ENCODE assay signal across 21 mouse cellular contexts in genomic region chr5:30153222-30153621, GRCm38 (mm10). TPM values are rescaled to one million over a fixed set of nuclear protein-coding genes. Genes with fewer than 3 reads are reported as not detected.
DNase-seq lines count a peak whose midpoint lies in the region; ATAC-seq lines count a peak whose summit lies in the region.
"Had no signal": no experiment of that assay in that cellular context is flagged by ENCODE, and none has a peak within 500 bp of the region (broad histone marks: within the 10 kb centered on the region; RNA-seq: fewer than 3 reads in every experiment).

No protein-coding gene starts in this region.

- H3K36me3 ChIP-seq in heart, embryonic 13.5 days, result peaks cover 17% of the 10 kb centered on the region; the same call in 1 of the 2 replicates
- no peaks in the 10 kb centered on the region; the same call in 1 of the 2 replicates for H3K36me3 ChIP-seq in limb, embryonic 13.5 days
- 0 out of 2 replicates have a peak, but pooled peaks cover 5% of the 10 kb centered on the region for H3K36me3 ChIP-seq in limb, embryonic 10.5 days
- no peaks in the 10 kb centered on the region for H3K36me3 ChIP-seq in liver, embryonic 16.5 days (ENCODE audit: control insufficient read depth, insufficient read depth)
- H3K36me3 ChIP-seq: hindbrain, embryonic 10.5 days; neural tube, embryonic 15.5 days had no signal

- H3K9ac ChIP-seq in heart, embryonic 13.5 days, result no peak overlapping the region
- no peak overlapping the region for H3K9ac ChIP-seq in limb, embryonic 13.5 days
- H3K9ac ChIP-seq in liver, embryonic 16.5 days (ENCODE audit: low read depth, low read length), result no peak overlapping the region
- H3K9ac ChIP-seq: neural tube, embryonic 15.5 days had no signal

- H3K4me1 ChIP-seq in heart, embryonic 13.5 days, result peaks cover 49% of the 10 kb centered on the region
- peaks cover 22% of the 10 kb centered on the region for H3K4me1 ChIP-seq in limb, embryonic 13.5 days
- H3K4me1 ChIP-seq in limb, embryonic 10.5 days, result peaks cover 18% of the 10 kb centered on the region
- H3K4me1 ChIP-seq in liver, embryonic 16.5 days (ENCODE audit: control insufficient read depth, low read depth, low read length), result peaks cover 12% of the 10 kb centered on the region

- no peak overlapping the region for H3K27ac ChIP-seq in heart, embryonic 13.5 days (replicated peaks)
- H3K27ac ChIP-seq in limb, embryonic 13.5 days, result no peak overlapping the region
- H3K27ac ChIP-seq in limb, embryonic 10.5 days, result no peak overlapping the region
- H3K27ac ChIP-seq in liver, embryonic 16.5 days (ENCODE audit: low read length), result no peak overlapping the region
- H3K27ac ChIP-seq: hindbrain, embryonic 10.5 days; neural tube, embryonic 15.5 days had no signal

- H3K9me3 ChIP-seq in heart, embryonic 13.5 days, result no peaks in the 10 kb centered on the region
- H3K9me3 ChIP-seq in limb, embryonic 13.5 days, result no peaks in the 10 kb centered on the region
- H3K9me3 ChIP-seq in limb, embryonic 10.5 days (replicated peaks), result no peaks in the 10 kb centered on the region
- no peaks in the 10 kb centered on the region for H3K9me3 ChIP-seq in liver, embryonic 16.5 days (replicated peaks; ENCODE audit: control insufficient read depth, low read length)
- H3K9me3 ChIP-seq: G1E; hindbrain, embryonic 10.5 days; neural tube, embryonic 15.5 days had no signal

- no peak for ATAC-seq in heart, embryonic 13.5 days (ENCODE audit: extremely low read depth, insufficient number of reproducible peaks, low FRiP score, low TSS enrichment)
- ATAC-seq in limb, embryonic 13.5 days (ENCODE audit: low FRiP score, low read depth), result no peak
- ATAC-seq in liver, embryonic 16.5 days (ENCODE audit: low read depth), result no peak

- peak overlapping the region; percentile 85 for H3K4me2 ChIP-seq in heart, embryonic 13.5 days
- peak overlapping the region; percentile 14; the same call in 1 of the 2 replicates for H3K4me2 ChIP-seq in limb, embryonic 13.5 days (replicated peaks)
- 0 out of 2 replicates have a peak overlapping the region, but pooled peaks have one; percentile 28 for H3K4me2 ChIP-seq in liver, embryonic 16.5 days (ENCODE audit: low read depth, low read length)

- intact Hi-C loops in heart, postnatal 36 days (cut with DNase I), result loop anchor here (5.0 kb wide), 1 partner anchor 79 kb away; the partner anchor contains the start of gene Selenoi

- H3K27me3 ChIP-seq in heart, embryonic 13.5 days (replicated peaks), result no peaks in the 10 kb centered on the region
- H3K27me3 ChIP-seq in limb, embryonic 13.5 days, result no peaks in the 10 kb centered on the region
- H3K27me3 ChIP-seq in limb, embryonic 10.5 days (ENCODE audit: low read depth, poor library complexity, severe bottlenecking), result no peaks in the 10 kb centered on the region
- no peaks in the 10 kb centered on the region for H3K27me3 ChIP-seq in liver, embryonic 16.5 days (ENCODE audit: control insufficient read depth, insufficient read depth, low read depth, low read length)
- H3K27me3 ChIP-seq: neural tube, embryonic 15.5 days had no signal

- no peak for DNase-seq in heart, postnatal 36 days
- no peak for DNase-seq in limb, embryonic 10.5 days (ENCODE audit: low spot score)
- peak; percentile 7 for DNase-seq in induced T-regulatory cell, adult 2 months (ENCODE audit: low read depth)
- DNase-seq in urinary bladder, adult 2 months (ENCODE audit: low spot score), result no peak
- no peak for DNase-seq in lung, postnatal 36 days
- DNase-seq: adrenal gland, adult 2 months; cerebellum, adult 18-20 months; gastrocnemius, postnatal 10 days had no signal

- H3K4me3 ChIP-seq in heart, embryonic 13.5 days, result peak overlapping the region; percentile 97; the same call in 1 of the 2 replicates
- H3K4me3 ChIP-seq in limb, embryonic 13.5 days, result no peak overlapping the region
- no peak overlapping the region for H3K4me3 ChIP-seq in limb, embryonic 10.5 days
- peak overlapping the region; percentile 13; the same call in 1 of the 2 replicates for H3K4me3 ChIP-seq in liver, embryonic 16.5 days (ENCODE audit: low read depth, low read length)

- 88% methylated on average over 2 of the region's 2 CpGs for WGBS in heart, embryonic 13.5 days
- WGBS in limb, embryonic 13.5 days, result 87% methylated on average over 2 of the region's 2 CpGs
- 78% methylated on average over 2 of the region's 2 CpGs for WGBS in limb, embryonic 10.5 days
- WGBS in liver, embryonic 16.5 days (ENCODE audit: insufficient replicate concordance), result 84% methylated on average over 2 of the region's 2 CpGs

RNA-seq across cellular contexts. Expression of gene Hadha, which starts 1.7 kb away (rescaled TPM):
- 212 and 223 TPM in 2 replicates for polyA plus RNA-seq in heart, embryonic 13.5 days (2015; fragmentation: Nextera tagmentation; extraction: Ambion mirVana)
- total RNA-seq in heart, postnatal 36 days (2021), result 1,000 to 10,000 TPM; 1,332 to 1,358 TPM
- 129 and 143 TPM in 2 replicates for polyA plus RNA-seq in limb, embryonic 13.5 days (2015; fragmentation: Nextera tagmentation; extraction: Ambion mirVana)
- polyA plus RNA-seq in limb, embryonic 10.5 days (2016; fragmentation: Nextera tagmentation; extraction: Ambion mirVana), result 105 and 119 TPM in 2 replicates
- 106 and 118 TPM in 2 replicates for polyA plus RNA-seq in liver, embryonic 16.5 days (2015; fragmentation: Nextera tagmentation; extraction: Ambion mirVana)
- 118 and 129 TPM in 2 replicates for polyA plus RNA-seq in urinary bladder, adult 2 months (2012; rRNA removed)

RNA-seq across cellular contexts. Expression of gene Hadhb, which starts 1.8 kb away (rescaled TPM):
- polyA plus RNA-seq in heart, embryonic 13.5 days (2015; fragmentation: Nextera tagmentation; extraction: Ambion mirVana), result 318 and 345 TPM in 2 replicates
- total RNA-seq in heart, postnatal 36 days (2021), result 1,000 to 10,000 TPM; 2,118 to 2,205 TPM
- polyA plus RNA-seq in limb, embryonic 13.5 days (2015; fragmentation: Nextera tagmentation; extraction: Ambion mirVana), result 133 and 134 TPM in 2 replicates
- 120 and 126 TPM in 2 replicates for polyA plus RNA-seq in limb, embryonic 10.5 days (2016; fragmentation: Nextera tagmentation; extraction: Ambion mirVana)
- polyA plus RNA-seq in liver, embryonic 16.5 days (2015; fragmentation: Nextera tagmentation; extraction: Ambion mirVana), result 163 and 169 TPM in 2 replicates
- 169 and 193 TPM in 2 replicates for polyA plus RNA-seq in urinary bladder, adult 2 months (2012; rRNA removed)

RNA-seq across cellular contexts. Expression of gene 3110082J24Rik, which starts 47.3 kb away (rescaled TPM):
- not detected in 2 replicates for polyA plus RNA-seq in heart, embryonic 13.5 days (2015; fragmentation: Nextera tagmentation; extraction: Ambion mirVana)
- total RNA-seq in heart, postnatal 36 days (2021), result not detected
- not detected in 2 replicates for polyA plus RNA-seq in limb, embryonic 13.5 days (2015; fragmentation: Nextera tagmentation; extraction: Ambion mirVana)
- polyA plus RNA-seq in limb, embryonic 10.5 days (2016; fragmentation: Nextera tagmentation; extraction: Ambion mirVana), result not detected in 2 replicates
- not detected in 2 replicates for polyA plus RNA-seq in liver, embryonic 16.5 days (2015; fragmentation: Nextera tagmentation; extraction: Ambion mirVana)
- not detected in 2 replicates for polyA plus RNA-seq in urinary bladder, adult 2 months (2012; rRNA removed)
- total RNA-seq: adrenal gland, adult 2 months; common myeloid progenitor, adult 5-6 weeks; G1E; gastrocnemius, postnatal 10 days had no signal
- polyA plus RNA-seq: adrenal gland, adult 2 months; G1E; kidney, embryonic 16.5 days; limb, embryonic 11.5 days; small intestine, adult 2 months; stomach, embryonic 14.5 days had no signal

RNA-seq across cellular contexts. Expression of gene Garem2, which starts 48.3 kb away (rescaled TPM):
- 0.17 and 0.25 TPM in 2 replicates for polyA plus RNA-seq in heart, embryonic 13.5 days (2015; fragmentation: Nextera tagmentation; extraction: Ambion mirVana)
- total RNA-seq in heart, postnatal 36 days (2021), result under 1 TPM; 0.11 to 0.14 TPM
- 0.57 and 0.78 TPM in 2 replicates for polyA plus RNA-seq in limb, embryonic 13.5 days (2015; fragmentation: Nextera tagmentation; extraction: Ambion mirVana)
- 0.23 and 0.46 TPM in 2 replicates for polyA plus RNA-seq in limb, embryonic 10.5 days (2016; fragmentation: Nextera tagmentation; extraction: Ambion mirVana)
- 0.02 TPM in 1 of 2 replicates, not detected in the other for polyA plus RNA-seq in liver, embryonic 16.5 days (2015; fragmentation: Nextera tagmentation; extraction: Ambion mirVana)
- 0.10 TPM in 1 of 2 replicates, not detected in the other for polyA plus RNA-seq in urinary bladder, adult 2 months (2012; rRNA removed)
- total RNA-seq: common myeloid progenitor, adult 5-6 weeks had no signal
- polyA plus RNA-seq: G1E had no signal

RNA-seq across cellular contexts. Expression of gene Adgrf3, which starts 52.3 kb away (rescaled TPM):
- 0.19 and 0.78 TPM in 2 replicates for polyA plus RNA-seq in heart, embryonic 13.5 days (2015; fragmentation: Nextera tagmentation; extraction: Ambion mirVana)
- total RNA-seq in heart, postnatal 36 days (2021), result under 1 TPM in 1 of 2 experiments, not detected in 1; 0.08 TPM
- polyA plus RNA-seq in limb, embryonic 13.5 days (2015; fragmentation: Nextera tagmentation; extraction: Ambion mirVana), result not detected in 2 replicates
- polyA plus RNA-seq in limb, embryonic 10.5 days (2016; fragmentation: Nextera tagmentation; extraction: Ambion mirVana), result not detected in 2 replicates
- polyA plus RNA-seq in liver, embryonic 16.5 days (2015; fragmentation: Nextera tagmentation; extraction: Ambion mirVana), result 0.02 TPM in 1 of 2 replicates, not detected in the other
- 0.01 TPM in 1 of 2 replicates, not detected in the other for polyA plus RNA-seq in urinary bladder, adult 2 months (2012; rRNA removed)
- total RNA-seq: adrenal gland, adult 2 months; common myeloid progenitor, adult 5-6 weeks; gastrocnemius, postnatal 10 days; layer of hippocampus, adult 18-20 months had no signal
- polyA plus RNA-seq: adrenal gland, adult 2 months; hindbrain, embryonic 10.5 days; limb, embryonic 11.5 days; midbrain, embryonic 11.5 days; neural tube, embryonic 15.5 days had no signal

Comparison
In these comparisons a context has a peak if more than half of its experiments do, and no peak if none do; other contexts are left out.
1. H3K4me2 ChIP-seq: peak in every context shown above with its lines; median percentile 85 in heart, embryonic 13.5 days; 28 in liver, embryonic 16.5 days; 14 in limb, embryonic 13.5 days.
2. H3K4me3 ChIP-seq: peak in heart, embryonic 13.5 days (single experiment) and liver, embryonic 16.5 days (single experiment); none in limb, embryonic 13.5 days (single experiment) and limb, embryonic 10.5 days (single experiment).